ENCODE assay signal across 7 mouse cellular contexts in genomic region chr15:3269996-3270645, GRCm38 (mm10). TPM values are rescaled to one million over a fixed set of nuclear protein-coding genes. Genes with fewer than 3 reads are reported as not detected.
DNase-seq lines count a peak whose midpoint lies in the region; ATAC-seq lines count a peak whose summit lies in the region.

No protein-coding gene starts in this region.

- peak; percentile 32 for ATAC-seq in CD4-positive, CD25-positive, alpha-beta regulatory T cell, adult 4 months
- no peak for ATAC-seq in heart, embryonic 14.5 days (ENCODE audit: insufficient number of reproducible peaks, insufficient read depth, low FRiP score, low read depth)

- peak overlapping the region in 1 of 2 experiments; percentile 43; a peak in 2 of 4 replicates for H3K4me3 ChIP-seq in heart, embryonic 14.5 days (ENCODE audit: control insufficient read depth in 1 of 2, insufficient read depth in 1 of 2, low read depth in 1 of 2, low read length in 2 of 2)

- H3K9me3 ChIP-seq in heart, embryonic 14.5 days (ENCODE audit: control insufficient read depth, low read length), result no peaks in the 10 kb centered on the region

- WGBS in heart, embryonic 14.5 days, result 40% methylated on average over 6 of the region's 6 CpGs

- H3K36me3 ChIP-seq in heart, embryonic 14.5 days (ENCODE audit: control insufficient read depth, insufficient read depth, low read length), result peaks cover 7% of the 10 kb centered on the region

- H3K4me2 ChIP-seq in heart, embryonic 14.5 days (ENCODE audit: low read length), result peak overlapping the region; percentile 65

- H3K9ac ChIP-seq in heart, embryonic 14.5 days (ENCODE audit: low read length), result peak overlapping the region; percentile 73

- peak overlapping the region; percentile 82 to 99 for H3K27ac ChIP-seq in heart, embryonic 14.5 days (replicated peaks in 1 of 2; ENCODE audit: control insufficient read depth in 1 of 2, insufficient read depth in 1 of 2, low read depth in 2 of 2, low read length in 2 of 2)

- peak; percentile 20 for DNase-seq in R1 (ENCODE audit: low read depth, low spot score)
- peak; percentile 40 for DNase-seq in kidney, postnatal 14 days
- DNase-seq in neural tube, embryonic 10.5 days (ENCODE audit: extremely low spot score, low spot score), result peak; percentile 20
- DNase-seq in gastrocnemius, postnatal 10 days, result no peak
- no peak for DNase-seq in left cerebral cortex, adult 9 months (ENCODE audit: low spot score in 2 of 2)

- no peaks in the 10 kb centered on the region for H3K27me3 ChIP-seq in heart, embryonic 14.5 days (ENCODE audit: control insufficient read depth, insufficient read depth, low read length)

- peaks cover 2 to 6% of the 10 kb centered on the region in 2 experiments; a peak in 1 of 4 replicates for H3K4me1 ChIP-seq in heart, embryonic 14.5 days (ENCODE audit: control insufficient read depth in 2 of 2, insufficient read depth in 2 of 2, low read length in 2 of 2)

RNA-seq across cellular contexts. Expression of gene Selenop, which starts 1.8 kb away (rescaled TPM):
- 100 to 1,000 TPM; 163 to 171 TPM for polyA plus RNA-seq in CD4-positive, CD25-positive, alpha-beta regulatory T cell, adult 4 months (2017; shearing (Covaris generic))
- polyA plus RNA-seq in heart, embryonic 14.5 days (2014; fragmentation: Nextera tagmentation; extraction: Ambion mirVana), result 178 and 180 TPM in 2 replicates
- 100 to 1,000 TPM; 192 to 212 TPM for total RNA-seq in gastrocnemius, postnatal 10 days (2021)

RNA-seq across cellular contexts. Expression of gene Ccdc152, which starts 33.2 kb away (rescaled TPM):
- polyA plus RNA-seq in CD4-positive, CD25-positive, alpha-beta regulatory T cell, adult 4 months (2017; shearing (Covaris generic)), result 1 to 10 TPM in 1 of 2 experiments, under 1 TPM in 1; 0.89 to 1.4 TPM
- 0.18 and 0.35 TPM in 2 replicates for polyA plus RNA-seq in heart, embryonic 14.5 days (2014; fragmentation: Nextera tagmentation; extraction: Ambion mirVana)
- not detected for total RNA-seq in gastrocnemius, postnatal 10 days (2021)

Comparison
In these comparisons a context has a peak if more than half of its experiments do, and no peak if none do; other contexts are left out.
1. DNase-seq: peak in R1 (single experiment), kidney, postnatal 14 days (single experiment) and neural tube, embryonic 10.5 days (single experiment); none in gastrocnemius, postnatal 10 days (single experiment) and left cerebral cortex, adult 9 months (0 of 2).